Mouse (Mus musculus): ENCODE data around the gene Hnrnpa3. TPM values are rescaled to one million over a fixed set of nuclear protein-coding genes. Genes with fewer than 3 reads are reported as not detected.
"Not testable (repeated sequence)": the region's sequence is repeated elsewhere in the genome, so short reads cannot be mapped to it uniquely, and the experiment has no call there.

Gene Hnrnpa3
- polyA plus RNA-seq, 1 experiment from 2014 or later, result 360 TPM

DNA sequence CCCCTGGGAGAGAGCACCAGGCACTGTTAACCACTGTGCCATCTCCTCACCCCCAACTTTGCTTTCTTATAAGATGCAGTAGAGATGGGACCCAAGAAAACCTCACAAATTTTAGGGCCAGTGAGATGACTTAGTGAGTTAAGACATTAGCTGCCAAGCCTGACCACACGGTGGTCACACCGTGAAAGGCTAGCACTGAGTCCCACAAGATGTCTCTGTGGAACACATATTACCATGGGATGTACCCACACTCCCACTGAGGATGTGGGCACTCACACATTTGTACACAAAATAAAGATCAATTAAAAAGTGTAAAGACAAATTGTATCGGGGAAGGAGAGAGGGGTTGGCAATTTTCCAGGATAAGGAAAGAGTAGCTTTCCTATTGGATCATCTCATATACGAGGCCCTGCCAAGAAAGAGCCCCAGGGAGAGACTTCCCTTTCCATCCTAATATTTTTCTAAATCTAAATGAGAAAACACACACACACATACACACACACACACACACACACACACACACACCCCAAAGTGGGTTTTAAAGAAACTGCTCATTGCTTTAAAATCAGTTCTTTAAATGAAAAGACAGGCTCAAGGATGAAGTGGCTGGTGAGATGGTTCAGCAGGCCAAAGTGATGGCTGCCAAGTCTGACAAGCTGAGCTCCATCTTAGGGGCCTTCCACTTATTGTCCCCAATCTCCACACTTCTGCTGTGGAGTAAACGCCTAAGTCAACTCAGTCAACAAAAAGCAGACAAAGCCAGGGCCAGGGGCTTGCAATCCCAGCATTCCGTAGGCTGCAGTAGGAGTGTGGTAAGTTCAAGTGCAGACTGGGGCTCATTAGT, 32.2 kb upstream of the Hnrnpa3 start:
- no peak overlapping the region for H3K27ac ChIP-seq
- no peaks in the 10 kb centered on the region for H3K36me3 ChIP-seq
- no peak overlapping the region for H3K4me2 ChIP-seq (replicated peaks)
- no peaks in the 10 kb centered on the region for H3K9me3 ChIP-seq (replicated peaks)
- no peak overlapping the region for H3K4me3 ChIP-seq
- 77% methylated on average over 6 of the region's 6 CpGs for WGBS
- H3K27me3 ChIP-seq, result no peaks in the 10 kb centered on the region
- H3K4me1 ChIP-seq, result no peaks in the 10 kb centered on the region
- H3K9ac ChIP-seq, result no peak overlapping the region
- no peak for ATAC-seq (ENCODE audit: low FRiP score)

DNA sequence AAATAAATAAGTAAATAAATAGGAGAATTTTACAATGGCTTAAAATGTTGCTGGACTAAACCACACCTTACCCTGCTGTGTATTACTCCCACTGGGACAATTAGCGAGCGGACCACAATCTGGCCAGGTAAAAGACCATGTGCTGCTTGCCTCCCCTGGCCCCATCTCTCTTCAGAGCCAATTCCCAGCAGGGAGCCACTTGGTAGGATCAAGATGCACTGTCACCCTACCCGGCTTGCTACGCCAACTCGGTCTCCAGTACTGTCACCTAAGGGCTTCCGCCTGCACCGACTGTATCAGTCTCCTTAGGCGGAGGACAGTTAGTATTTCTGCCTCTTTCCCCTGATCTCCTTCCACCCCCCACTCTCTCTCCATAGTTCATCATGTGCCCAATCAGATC, 30.6 kb upstream of the Hnrnpa3 start:
- no peaks in the 10 kb centered on the region for H3K4me1 ChIP-seq
- H3K4me2 ChIP-seq (replicated peaks), result no peak overlapping the region
- H3K27me3 ChIP-seq, result no peaks in the 10 kb centered on the region
- H3K9me3 ChIP-seq (replicated peaks), result no peaks in the 10 kb centered on the region
- no peak overlapping the region for H3K9ac ChIP-seq
- 95% methylated on average over 8 of the region's 8 CpGs for WGBS
- ATAC-seq (ENCODE audit: low FRiP score), result no peak
- H3K4me3 ChIP-seq, result no peak overlapping the region
- no peaks in the 10 kb centered on the region for H3K36me3 ChIP-seq
- H3K27ac ChIP-seq, result no peak overlapping the region

DNA sequence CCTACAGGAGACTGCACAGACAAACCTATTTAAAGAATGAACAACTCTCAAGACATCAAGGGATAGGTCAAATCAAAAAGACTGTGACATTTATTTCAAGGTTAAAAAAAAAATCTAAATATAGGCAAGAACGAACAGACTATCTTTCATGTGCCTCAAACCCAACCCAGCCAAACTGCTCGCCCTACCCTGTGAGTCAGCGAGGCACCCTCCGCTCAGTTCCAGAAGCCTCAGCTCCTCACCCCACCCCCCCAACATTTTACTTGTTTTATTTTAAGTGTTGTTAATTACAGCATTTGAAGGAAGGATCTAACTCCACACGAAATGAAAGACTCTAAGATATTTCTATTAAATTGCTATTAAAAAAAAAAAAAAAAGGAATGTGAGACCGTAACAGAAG, 27.6 kb upstream of the Hnrnpa3 start:
- H3K27me3 ChIP-seq, result no peaks in the 10 kb centered on the region
- H3K9me3 ChIP-seq (replicated peaks), result no peaks in the 10 kb centered on the region
- no peak overlapping the region for H3K4me3 ChIP-seq
- no peaks in the 10 kb centered on the region for H3K36me3 ChIP-seq
- 88% methylated on average over 6 of the region's 6 CpGs for WGBS
- H3K9ac ChIP-seq, result no peak overlapping the region
- ATAC-seq (ENCODE audit: low FRiP score), result no peak
- H3K27ac ChIP-seq, result no peak overlapping the region
- H3K4me1 ChIP-seq, result no peaks in the 10 kb centered on the region
- no peak overlapping the region for H3K4me2 ChIP-seq (replicated peaks)

DNA sequence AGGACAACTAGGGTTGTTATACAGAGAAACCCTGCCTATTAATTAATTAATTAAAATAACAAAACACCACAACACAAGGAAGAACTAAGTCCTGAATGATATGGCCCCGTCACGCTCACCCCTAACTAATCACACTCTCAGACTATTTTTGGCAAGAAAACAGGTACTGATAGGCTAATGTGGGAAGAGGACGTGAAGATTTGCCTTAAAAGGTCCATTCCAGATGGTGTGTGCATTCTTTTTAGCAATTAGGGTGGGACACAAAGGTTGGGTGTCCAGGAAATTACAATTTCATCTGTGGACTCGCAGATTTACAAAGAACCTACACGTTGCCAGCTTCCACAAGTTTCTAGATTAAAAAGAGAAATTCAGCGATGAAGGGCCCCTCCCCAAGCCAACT, 27.0 kb upstream of the Hnrnpa3 start:
- no peak for ATAC-seq (ENCODE audit: low FRiP score)
- Histone ChIP-seq H3K36me3 (no peaks in the 10 kb centered on the region), H3K4me2 (replicated peaks) (no peak overlapping the region), H3K27ac (no peak overlapping the region), H3K4me3 (no peak overlapping the region), H3K9me3 (replicated peaks) (no peaks in the 10 kb centered on the region), H3K4me1 (no peaks in the 10 kb centered on the region), H3K27me3 (no peaks in the 10 kb centered on the region), H3K9ac (no peak overlapping the region)
- 89% methylated on average over 6 of the region's 6 CpGs for WGBS

DNA sequence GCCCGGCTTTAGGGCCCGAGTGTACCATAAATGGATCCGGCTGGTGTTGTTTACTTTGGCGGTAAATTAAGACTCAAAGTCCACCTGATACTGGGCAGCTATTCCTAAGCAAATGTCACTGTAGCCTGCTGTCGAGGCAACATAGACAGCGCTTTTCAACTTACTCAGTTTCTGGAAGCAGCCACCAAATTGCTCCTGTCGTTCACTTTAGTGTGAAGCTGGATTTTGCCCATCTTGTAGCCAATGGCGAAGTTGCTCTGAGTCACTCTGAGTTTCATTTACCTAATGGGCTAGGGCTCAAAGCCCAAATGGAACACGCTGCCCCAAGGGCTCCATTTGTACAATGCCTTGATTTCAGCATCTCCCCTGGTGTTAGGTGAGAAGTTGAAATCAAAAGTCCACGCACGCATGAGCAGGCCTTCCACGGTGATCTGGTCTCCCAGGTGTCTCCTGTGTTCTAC, 26.3 kb upstream of the Hnrnpa3 start:
- Histone ChIP-seq H3K4me3 (no peak overlapping the region), H3K9me3 (replicated peaks) (no peaks in the 10 kb centered on the region), H3K27ac (no peak overlapping the region), H3K4me2 (replicated peaks) (no peak overlapping the region), H3K9ac (no peak overlapping the region), H3K4me1 (no peaks in the 10 kb centered on the region), H3K27me3 (no peaks in the 10 kb centered on the region), H3K36me3 (no peaks in the 10 kb centered on the region)
- no peak for ATAC-seq (ENCODE audit: low FRiP score)
- WGBS, result 91% methylated on average over 12 of the region's 12 CpGs

DNA sequence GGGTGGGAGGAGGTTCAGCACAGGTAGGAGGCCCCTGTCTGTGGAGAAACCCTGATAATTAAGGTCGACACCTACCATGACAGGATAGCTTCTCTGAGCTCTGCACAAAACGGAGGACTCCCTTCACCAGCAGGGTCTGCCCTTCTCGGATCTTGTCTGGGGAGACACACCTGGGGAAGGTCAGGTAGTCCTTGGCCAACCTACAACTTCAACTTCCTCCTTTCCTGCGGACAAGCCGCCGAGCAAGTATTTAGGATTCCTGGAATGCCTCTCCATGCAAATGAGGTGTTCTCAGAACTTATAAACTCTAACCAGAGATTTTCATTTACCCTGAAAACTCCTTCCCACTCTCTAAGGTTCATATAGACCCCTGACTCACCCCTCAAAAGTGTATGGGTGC, 25.7 kb upstream of the Hnrnpa3 start:
- H3K9ac ChIP-seq, result no peak overlapping the region
- H3K36me3 ChIP-seq, result no peaks in the 10 kb centered on the region
- H3K9me3 ChIP-seq (replicated peaks), result no peaks in the 10 kb centered on the region
- WGBS, result 73% methylated on average over 6 of the region's 6 CpGs
- no peak overlapping the region for H3K4me2 ChIP-seq (replicated peaks)
- ATAC-seq (ENCODE audit: low FRiP score), result no peak
- no peaks in the 10 kb centered on the region for H3K4me1 ChIP-seq
- H3K4me3 ChIP-seq, result no peak overlapping the region
- H3K27me3 ChIP-seq, result no peaks in the 10 kb centered on the region
- H3K27ac ChIP-seq, result no peak overlapping the region

DNA sequence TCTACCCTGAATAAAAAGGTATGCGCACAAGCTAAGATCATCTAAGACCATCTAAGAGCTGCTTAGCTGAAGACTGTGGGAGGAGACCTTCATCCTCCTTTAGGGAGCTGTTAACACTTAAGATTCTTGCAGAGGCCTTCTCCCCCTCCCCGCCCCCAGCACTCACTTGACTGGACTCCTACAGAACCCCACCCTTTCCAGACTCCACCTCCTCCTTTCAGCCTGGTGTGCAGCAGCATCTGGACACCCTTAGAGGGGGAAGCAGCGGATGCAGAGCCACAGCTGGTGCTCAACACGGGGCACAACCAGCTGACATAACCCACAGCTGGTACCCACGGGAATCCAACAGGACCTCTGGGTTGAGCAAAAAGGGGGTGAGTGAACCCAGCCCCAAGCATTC, 25.3 kb upstream of the Hnrnpa3 start:
- no peak for ATAC-seq (ENCODE audit: low FRiP score)
- no peak overlapping the region for H3K4me3 ChIP-seq
- no peaks in the 10 kb centered on the region for H3K27me3 ChIP-seq
- H3K27ac ChIP-seq, result no peak overlapping the region
- no peaks in the 10 kb centered on the region for H3K36me3 ChIP-seq
- no peaks in the 10 kb centered on the region for H3K4me1 ChIP-seq
- H3K9ac ChIP-seq, result no peak overlapping the region
- H3K4me2 ChIP-seq (replicated peaks), result no peak overlapping the region
- 64% methylated on average over 5 of the region's 5 CpGs for WGBS
- H3K9me3 ChIP-seq (replicated peaks), result no peaks in the 10 kb centered on the region

DNA sequence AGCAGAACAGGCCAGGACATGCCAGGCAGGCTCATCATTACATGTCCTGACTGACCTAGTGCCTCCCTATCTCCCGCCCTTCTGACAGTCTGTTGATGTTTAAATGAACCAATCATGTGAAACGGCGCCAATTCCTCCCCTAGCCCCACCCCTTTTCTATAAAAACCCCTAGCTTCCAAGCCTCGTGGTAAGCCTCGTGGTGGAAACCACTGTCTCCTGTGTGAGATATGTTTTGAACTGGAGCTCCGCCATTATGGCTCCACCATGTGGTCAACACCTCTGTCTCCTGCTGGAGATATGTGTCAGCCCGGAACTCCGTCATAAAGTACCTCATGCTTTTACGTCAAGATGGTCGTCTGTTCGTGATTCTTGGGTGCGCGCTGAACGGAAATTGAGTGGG, 24.6 kb upstream of the Hnrnpa3 start:
- WGBS, result 97% methylated on average over 14 of the region's 14 CpGs
- not testable (repeated sequence) for H3K9me3 ChIP-seq (replicated peaks); ATAC-seq (ENCODE audit: low FRiP score)

DNA sequence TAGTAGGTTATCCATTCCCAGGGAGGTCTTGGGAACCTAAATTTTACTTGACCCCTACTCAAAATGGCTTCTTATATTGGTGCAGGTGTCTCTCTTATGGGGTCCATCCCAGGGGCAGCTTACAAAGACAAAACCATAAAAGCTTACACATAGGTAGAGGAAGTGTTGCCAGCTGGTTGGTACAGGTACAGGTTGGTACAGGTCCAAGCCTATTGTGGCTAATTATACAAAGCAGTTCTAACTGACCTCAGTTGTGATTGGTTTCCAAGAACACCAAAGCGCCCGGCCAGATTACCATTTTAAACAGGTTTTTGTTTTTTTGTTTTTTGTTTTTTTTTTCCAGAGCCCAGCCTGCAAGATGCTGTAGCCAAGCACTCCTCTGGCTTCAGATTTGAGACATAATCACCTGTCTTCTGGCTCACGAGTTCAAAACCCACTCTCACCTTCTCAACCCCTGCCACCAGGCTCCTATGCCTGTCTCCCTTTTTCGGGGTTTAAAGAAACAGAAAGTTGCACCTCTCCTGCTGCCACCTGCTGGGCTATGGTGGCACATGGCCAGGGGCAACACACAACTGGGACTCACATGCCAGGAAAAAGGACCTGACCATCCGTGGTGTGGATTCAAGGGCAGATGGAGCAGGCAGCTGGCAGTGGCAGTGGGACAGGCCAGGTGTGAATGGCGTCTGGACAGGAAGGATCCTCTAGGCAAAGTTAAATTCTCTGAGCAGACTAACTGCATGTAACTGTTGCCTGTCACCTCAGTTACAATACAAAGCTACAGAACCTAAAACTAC, 22.6 kb upstream of the Hnrnpa3 start:
- ATAC-seq (ENCODE audit: low FRiP score), result no peak
- H3K27ac ChIP-seq, result no peak overlapping the region
- no peaks in the 10 kb centered on the region for H3K4me1 ChIP-seq
- no peak overlapping the region for H3K4me3 ChIP-seq
- no peak overlapping the region for H3K9ac ChIP-seq
- H3K27me3 ChIP-seq, result no peaks in the 10 kb centered on the region
- 73% methylated on average over 6 of the region's 6 CpGs for WGBS
- H3K9me3 ChIP-seq (replicated peaks), result no peaks in the 10 kb centered on the region
- H3K4me2 ChIP-seq (replicated peaks), result no peak overlapping the region
- H3K36me3 ChIP-seq, result no peaks in the 10 kb centered on the region

More for the DNA sequence above, 24.6 kb upstream of the Hnrnpa3 start:
- not testable (repeated sequence) for H3K27me3 ChIP-seq; H3K27ac ChIP-seq; H3K4me1 ChIP-seq; H3K4me2 ChIP-seq (replicated peaks); H3K4me3 ChIP-seq; H3K9ac ChIP-seq; H3K36me3 ChIP-seq

DNA sequence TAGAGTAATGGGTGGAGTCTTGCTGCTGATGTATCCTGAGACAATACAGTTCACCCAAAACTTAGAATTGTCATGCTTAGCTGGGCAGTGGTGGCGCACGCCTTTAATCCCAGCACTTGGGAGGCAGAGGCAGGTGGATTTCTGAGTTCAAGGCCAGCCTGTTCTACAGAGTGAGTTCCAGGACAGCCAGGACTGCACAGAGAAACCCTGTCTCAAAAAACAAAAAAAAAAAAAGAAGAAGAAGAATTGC, 22.1 kb upstream of the Hnrnpa3 start:
- H3K27me3 ChIP-seq; ATAC-seq (ENCODE audit: low FRiP score): not testable (repeated sequence)
- 97% methylated on average over 2 of the region's 2 CpGs for WGBS

DNA sequence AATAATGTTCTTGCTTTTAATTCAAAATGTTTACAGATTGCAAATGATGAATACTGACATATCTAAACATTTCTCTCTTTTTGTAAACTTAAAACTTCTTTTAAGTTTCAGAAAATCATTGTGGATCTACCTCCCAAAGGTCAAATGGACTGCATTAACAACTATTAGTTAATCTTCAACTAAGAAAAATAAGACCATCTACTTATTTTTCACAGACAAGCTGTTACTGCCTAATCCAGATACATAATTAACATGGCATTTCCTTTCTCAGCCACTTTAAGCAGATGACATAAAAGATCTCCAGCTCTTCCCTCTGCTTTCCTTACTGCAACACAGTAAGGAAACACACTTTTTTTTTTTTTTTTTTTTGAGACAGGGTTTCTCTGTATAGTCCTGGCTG, 21.7 kb upstream of the Hnrnpa3 start:
- no peak overlapping the region for H3K4me3 ChIP-seq
- no peaks in the 10 kb centered on the region for H3K4me1 ChIP-seq
- no peak overlapping the region for H3K27ac ChIP-seq
- H3K36me3 ChIP-seq, result no peaks in the 10 kb centered on the region
- no peak overlapping the region for H3K9ac ChIP-seq
- H3K27me3 ChIP-seq, result no peaks in the 10 kb centered on the region
- H3K9me3 ChIP-seq (replicated peaks), result no peaks in the 10 kb centered on the region
- no peak overlapping the region for H3K4me2 ChIP-seq (replicated peaks)
- no peak for ATAC-seq (ENCODE audit: low FRiP score)

More for the DNA sequence above, 22.1 kb upstream of the Hnrnpa3 start:
- not testable (repeated sequence) for H3K9ac ChIP-seq; H3K4me1 ChIP-seq; H3K27ac ChIP-seq; H3K36me3 ChIP-seq; H3K4me3 ChIP-seq; H3K9me3 ChIP-seq (replicated peaks); H3K4me2 ChIP-seq (replicated peaks)

DNA sequence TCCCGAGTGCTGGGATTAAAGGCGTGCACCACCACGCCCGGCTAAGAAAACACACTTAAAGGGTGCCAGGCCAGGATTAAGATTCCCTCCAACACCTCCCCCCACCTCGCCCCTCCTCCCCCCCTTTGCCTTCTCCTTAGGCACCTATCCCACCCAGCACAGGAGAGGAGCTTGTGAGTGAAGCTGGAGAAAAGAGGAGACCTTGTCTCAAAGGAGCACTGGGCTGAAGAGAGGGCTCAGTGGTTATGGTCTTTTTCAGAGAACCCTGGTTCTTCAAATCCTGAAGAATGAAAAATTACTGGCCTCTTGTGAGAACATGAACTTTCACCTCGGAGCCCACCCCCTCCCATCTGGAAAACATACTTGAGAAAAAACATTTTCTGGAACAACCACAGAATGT, 21.2 kb upstream of the Hnrnpa3 start:
- H3K4me3 ChIP-seq; H3K9ac ChIP-seq; H3K4me2 ChIP-seq (replicated peaks); H3K27ac ChIP-seq; H3K9me3 ChIP-seq (replicated peaks); H3K4me1 ChIP-seq; ATAC-seq (ENCODE audit: low FRiP score); H3K36me3 ChIP-seq; H3K27me3 ChIP-seq: not testable (repeated sequence)
- WGBS, result 94% methylated on average over 6 of the region's 6 CpGs

DNA sequence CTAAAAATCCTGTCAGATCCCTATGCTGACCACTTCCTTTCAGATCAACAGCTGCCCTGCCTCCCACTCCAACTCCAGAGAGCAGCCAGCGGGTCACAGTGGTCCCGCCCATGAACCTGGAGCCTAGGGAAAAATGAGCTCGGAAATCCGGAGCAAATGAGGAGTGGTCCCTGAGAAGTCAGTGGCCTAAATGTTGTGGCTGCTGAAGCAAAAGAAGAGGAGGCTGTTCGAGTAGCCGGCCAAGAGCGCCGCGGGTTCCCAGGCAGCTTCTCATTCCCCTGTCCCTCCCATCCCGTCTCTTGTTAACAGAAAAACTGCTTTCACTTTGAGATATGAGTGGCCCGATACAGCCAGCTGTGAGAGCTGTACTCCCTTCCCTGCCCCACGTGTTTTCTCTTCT, 19.5 kb upstream of the Hnrnpa3 start:
- H3K4me3 ChIP-seq; H3K4me1 ChIP-seq; H3K36me3 ChIP-seq; H3K9ac ChIP-seq; H3K4me2 ChIP-seq (replicated peaks); H3K9me3 ChIP-seq (replicated peaks); H3K27ac ChIP-seq; ATAC-seq (ENCODE audit: low FRiP score); H3K27me3 ChIP-seq: not testable (repeated sequence)
- WGBS, result 51% methylated on average over 12 of the region's 12 CpGs
